Mouse (Mus musculus) B cell, adult 62 days (primary cell): ENCODE data around the gene Nfkbia. TPM values are rescaled to one million over a fixed set of nuclear protein-coding genes. Genes with fewer than 3 reads are reported as not detected.

ENCODE experiments used
- total RNA-seq: library from RNA; stranded (reverse); gene quantifications from 4 replicates; pipeline ENCODE4 v1.2.4, GENCODE M21; 2023

Nfkbia gene
- total RNA-seq, result 236 to 348 TPM (median 258 TPM) in 4 replicates

GRCm38 (mm10) chr12:55492184-55492898 lies at the start of gene Nfkbia:
TSS of gene Nfkbia (minus strand) at chr12:55492647.

Other genes with a start within 250 kb of the Nfkbia start
- gene 1110008L16Rik, start 193.1 kb downstream of the Nfkbia start, total RNA-seq, result 10.6 to 11.9 TPM (median 11.6 TPM) in 4 replicates
- gene Ppp2r3c, start 189.6 kb downstream of the Nfkbia start, total RNA-seq, result 18.8 to 27.6 TPM (median 21.5 TPM) in 4 replicates
- gene Psma6, start 108.4 kb downstream of the Nfkbia start, total RNA-seq, result 86.9 to 95.3 TPM (median 89.5 TPM) in 4 replicates
- not detected in 4 replicates for gene Aldoart2, start 72.6 kb upstream of the Nfkbia start, total RNA-seq
- not detected in 4 replicates for gene Insm2, start 106.8 kb upstream of the Nfkbia start, total RNA-seq